Mouse (Mus musculus) frontal cortex, adult (tissue): ENCODE results near the gene Plekhm2.

Experiments
- ATAC-seq: cut with Nextera tagmentation; 2 replicates; pipeline ENCODE4 v1.9.2; 2017; ENCODE audit warnings: mild to moderate bottlenecking, moderate library complexity, mixed read lengths; ENCODE audit not compliant: low TSS enrichment

Plekhm2 gene

GRCm38 (mm10) chr4:141663122-141663931 lies 1.4 kb downstream of the Plekhm2 start:
- no peak for ATAC-seq

- no peak for ATAC-seq
Observed at GRCm38 (mm10) chr4:141660884-141661283, 3.8 kb downstream of the Plekhm2 start.

GRCm38 (mm10) chr4:141659739-141660138 lies 5.0 kb downstream of the Plekhm2 start:
- ATAC-seq: no peak

- no peak for ATAC-seq
Observed at GRCm38 (mm10) chr4:141658846-141659484, 5.7 kb downstream of the Plekhm2 start.

- ATAC-seq: no peak
Observed at GRCm38 (mm10) chr4:141656932-141657331, 7.8 kb downstream of the Plekhm2 start.

- peak; percentile 39; the same call in 1 of the 2 replicates for ATAC-seq
Observed at GRCm38 (mm10) chr4:141655908-141656608, 8.6 kb downstream of the Plekhm2 start.

GRCm38 (mm10) chr4:141654509-141654908 lies 10.2 kb downstream of the Plekhm2 start:
- ATAC-seq: no peak

GRCm38 (mm10) chr4:141653813-141654212 lies 10.9 kb downstream of the Plekhm2 start:
- ATAC-seq: no peak

- no peak for ATAC-seq
Observed at GRCm38 (mm10) chr4:141653044-141653443, 11.7 kb downstream of the Plekhm2 start.

- ATAC-seq: no peak
Observed at GRCm38 (mm10) chr4:141651944-141652343, 12.8 kb downstream of the Plekhm2 start.

GRCm38 (mm10) chr4:141651286-141651685 lies 13.4 kb downstream of the Plekhm2 start:
- ATAC-seq: 0 out of 2 replicates have a peak, but pooled peaks have one; percentile 13

GRCm38 (mm10) chr4:141649244-141649643 lies 15.5 kb downstream of the Plekhm2 start:
- ATAC-seq: no peak

GRCm38 (mm10) chr4:141648262-141648661 lies 16.4 kb downstream of the Plekhm2 start:
- ATAC-seq: no peak

GRCm38 (mm10) chr4:141647187-141647586 lies 17.5 kb downstream of the Plekhm2 start:
- no peak for ATAC-seq

GRCm38 (mm10) chr4:141645988-141646387 lies 18.7 kb downstream of the Plekhm2 start:
- ATAC-seq: no peak

- 0 out of 2 replicates have a peak, but pooled peaks have one; percentile 42 for ATAC-seq
Observed at GRCm38 (mm10) chr4:141643118-141643855, 21.4 kb downstream of the Plekhm2 start.

GRCm38 (mm10) chr4:141641961-141642811 lies 22.5 kb downstream of the Plekhm2 start:
- ATAC-seq: no peak

GRCm38 (mm10) chr4:141641353-141641771 lies 23.3 kb downstream of the Plekhm2 start:
- ATAC-seq: 0 out of 2 replicates have a peak, but pooled peaks have one; percentile 18

GRCm38 (mm10) chr4:141639474-141639873 lies 25.2 kb downstream of the Plekhm2 start:
- ATAC-seq: no peak

- no peak for ATAC-seq
Observed at GRCm38 (mm10) chr4:141636693-141637092, 28.0 kb downstream of the Plekhm2 start.

- ATAC-seq: no peak
Observed at GRCm38 (mm10) chr4:141635991-141636390, 28.7 kb downstream of the Plekhm2 start.
